Mouse (Mus musculus) C2C12 (cell line): ENCODE measurements around the gene Acp4.

ENCODE experiments used
- CEBPB ChIP-seq: IDR thresholded peaks from one replicate; pipeline ENCODE4 v1.6.1; 2011; ENCODE audit warnings: low read depth, mild to moderate bottlenecking, control low read depth, moderate library complexity
- CTCF ChIP-seq: IDR thresholded peaks from one replicate; pipeline ENCODE4 v1.5.1; 2011; ENCODE audit not compliant: control insufficient read depth, insufficient read depth, insufficient read length
- USF1 ChIP-seq: IDR thresholded peaks from one replicate; pipeline ENCODE4 v1.6.1; 2011; ENCODE audit warnings: low read depth, mild to moderate bottlenecking, control low read depth, moderate library complexity

DNA sequence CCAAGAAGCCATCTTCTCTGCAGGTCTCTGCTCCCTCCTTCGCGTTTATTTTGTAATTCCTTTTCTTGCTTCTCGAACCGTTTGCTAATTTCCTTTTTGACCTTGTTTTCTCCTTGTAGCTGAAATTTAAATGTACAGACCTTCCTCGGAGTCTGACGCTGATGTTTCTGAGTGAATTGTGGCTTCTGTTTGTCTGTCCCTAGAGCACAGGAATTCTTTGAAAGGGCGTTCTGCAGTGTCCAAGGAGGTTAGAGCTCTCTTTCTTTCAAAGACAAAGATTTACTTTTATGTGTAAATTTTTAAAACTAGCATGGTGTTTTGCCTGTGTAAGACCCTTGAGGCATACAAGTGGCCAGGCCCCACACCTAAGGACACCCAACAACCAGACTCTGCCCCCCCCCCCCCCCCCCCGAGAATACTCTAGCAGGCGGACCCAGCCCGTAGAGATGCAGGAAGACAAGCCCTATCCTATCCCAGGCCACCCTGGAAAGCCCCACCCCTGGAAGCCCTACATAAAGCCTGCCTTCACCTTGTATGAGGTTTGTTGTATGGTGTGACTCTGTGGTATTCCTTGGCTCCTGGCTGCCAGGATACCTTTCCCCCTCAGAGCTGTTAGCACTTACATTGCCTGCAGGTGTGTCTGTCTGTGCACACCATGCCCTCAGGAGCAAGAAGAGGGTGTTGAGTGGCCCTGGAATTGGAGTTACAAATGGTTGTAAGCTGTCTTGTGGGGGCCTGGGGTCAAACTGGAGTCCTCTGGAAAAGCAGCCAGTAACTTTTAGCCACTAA lies 19.5 kb upstream of the Acp4 start:
- TF ChIP-seq CTCF (no peak), USF1 (no peak), CEBPB (no peak)
